Mouse (Mus musculus) MEL (cell line): ENCODE results near the gene Hdgfl2. TPM values are rescaled to one million over a fixed set of nuclear protein-coding genes. Genes with fewer than 3 reads are reported as not detected.

ENCODE experiments used
- DNase-seq: peaks from one replicate; pipeline ENCODE4 v3.0.0; 2011; ENCODE audit warnings: low read depth, low spot score
- H3K27ac ChIP-seq: 2 replicates; pipeline ENCODE4 v1.5.1; 2012; ENCODE audit warnings: low read depth, mild to moderate bottlenecking, control low read depth, low read length, moderate library complexity; ENCODE audit not compliant: control insufficient read depth
- H3K27me3 ChIP-seq, 2 experiments: fragments of 150-350 bp in 1 of 2; sonication (generic) in 1 of 2; 2 replicates each; pipeline ENCODE4 v1.6.1; 2012; ENCODE audit warnings: low read length in 2 of 2, mild to moderate bottlenecking in 2 of 2, improper control_type of control experiment in 1 of 2, moderate library complexity in 1 of 2; ENCODE audit not compliant: insufficient read depth in 2 of 2, control insufficient read depth in 1 of 2
- H3K36me3 ChIP-seq, 2 experiments: 2 replicates each; pipeline ENCODE4 v1.6.1; 2012 to 2014; ENCODE audit warnings: low read length in 2 of 2, improper control_type of control experiment in 1 of 2, inconsistent platforms in 1 of 2, mild to moderate bottlenecking in 1 of 2; ENCODE audit not compliant: insufficient read depth in 2 of 2, control insufficient read depth in 1 of 2
- H3K4me1 ChIP-seq, 2 experiments: fragments of 150-350 bp in 1 of 2; sonication (generic) in 1 of 2; 2 replicates each; pipeline ENCODE4 v1.6.1; 2012; ENCODE audit warnings: low read length in 2 of 2, improper control_type of control experiment in 1 of 2, mild to moderate bottlenecking in 1 of 2; ENCODE audit not compliant: insufficient read depth in 2 of 2, control insufficient read depth in 1 of 2
- H3K4me3 ChIP-seq, 2 experiments: fragments of 150-350 bp in 1 of 2; sonication (generic) in 1 of 2; 2 replicates each; pipeline ENCODE4 v1.5.1; 2012; ENCODE audit warnings: low read depth in 2 of 2, low read length in 2 of 2, mild to moderate bottlenecking in 2 of 2, moderate library complexity in 2 of 2, control low read depth in 1 of 2, improper control_type of control experiment in 1 of 2; ENCODE audit not compliant: control insufficient read depth in 1 of 2, insufficient read depth in 1 of 2
- H3K79me2 ChIP-seq: 2 replicates; pipeline ENCODE4 v1.6.1; 2012; ENCODE audit warnings: mild to moderate bottlenecking, low read length, moderate library complexity; ENCODE audit not compliant: control insufficient read depth, poor library complexity, insufficient read depth
- H3K9ac ChIP-seq: 2 replicates; pipeline ENCODE4 v1.6.1; 2012; ENCODE audit warnings: low read depth, mild to moderate bottlenecking, control low read depth, low read length, moderate library complexity; ENCODE audit not compliant: control insufficient read depth, poor library complexity, severe bottlenecking
- H3K9me3 ChIP-seq: fragments of 150-350 bp; sonication (generic); replicated peaks from 2 replicates; pipeline ENCODE4 v1.6.1; 2012; ENCODE audit warnings: mild to moderate bottlenecking, low read length, improper control_type of control experiment, moderate library complexity; ENCODE audit not compliant: insufficient read depth
- BHLHE40 ChIP-seq: IDR thresholded peaks from 2 replicates; pipeline ENCODE4 v1.6.1; 2012; ENCODE audit warnings: low read depth, mild to moderate bottlenecking, inconsistent platforms, low read length, improper control_type of control experiment, borderline replicate concordance
- CHD2 ChIP-seq: IDR thresholded peaks from 2 replicates; pipeline ENCODE4 v1.6.1; 2011; ENCODE audit warnings: low read length, improper control_type of control experiment
- ELF1 ChIP-seq: IDR thresholded peaks from 2 replicates; pipeline ENCODE4 v1.6.1; 2014; ENCODE audit warnings: low read depth, mild to moderate bottlenecking, inconsistent platforms, low read length, improper control_type of control experiment, moderate library complexity
- EP300 ChIP-seq, 2 experiments: IDR thresholded peaks; 2 replicates each; pipeline ENCODE4 v1.6.1; 2011; ENCODE audit warnings: improper control_type of control experiment in 2 of 2, low read length in 2 of 2, low read depth in 1 of 2, mild to moderate bottlenecking in 1 of 2
- KAT2A ChIP-seq: conservative IDR thresholded peaks from 2 replicates; pipeline ENCODE4 v1.6.1; 2012; ENCODE audit warnings: low read depth, low read length, improper control_type of control experiment, inconsistent platforms
- MAX ChIP-seq: IDR thresholded peaks from 2 replicates; pipeline ENCODE4 v1.6.1; 2011; ENCODE audit warnings: low read length, improper control_type of control experiment
- MEF2A ChIP-seq: IDR thresholded peaks from 2 replicates; pipeline ENCODE4 v1.6.1; 2014; ENCODE audit warnings: low read depth, mild to moderate bottlenecking, inconsistent platforms, low read length, improper control_type of control experiment; ENCODE audit not compliant: poor library complexity, insufficient replicate concordance, severe bottlenecking; ENCODE audit errors: extremely low read depth
- MXI1 ChIP-seq: IDR thresholded peaks from 2 replicates; pipeline ENCODE4 v1.6.1; 2011; ENCODE audit warnings: mild to moderate bottlenecking, low read depth, low read length, improper control_type of control experiment
- MYB ChIP-seq: IDR thresholded peaks from 2 replicates; pipeline ENCODE4 v1.6.1; 2011; ENCODE audit warnings: mild to moderate bottlenecking, low read depth, low read length, improper control_type of control experiment
- NELFE ChIP-seq: IDR thresholded peaks from 2 replicates; pipeline ENCODE4 v1.6.1; 2011; ENCODE audit warnings: low read depth, low read length, improper control_type of control experiment
- POLR2AphosphoS2 ChIP-seq: IDR thresholded peaks from 2 replicates; pipeline ENCODE4 v1.6.1; 2011; ENCODE audit warnings: low read length, improper control_type of control experiment
- POLR2AphosphoS5 ChIP-seq: IDR thresholded peaks from 2 replicates; pipeline ENCODE4 v1.6.1; 2012; ENCODE audit warnings: low read depth, borderline replicate concordance, mild to moderate bottlenecking, inconsistent platforms, low read length, moderate library complexity, mixed read lengths
- RAD21 ChIP-seq: IDR thresholded peaks from 2 replicates; pipeline ENCODE4 v1.6.1; 2011; ENCODE audit warnings: mild to moderate bottlenecking, low read depth, low read length, improper control_type of control experiment
- TAL1 ChIP-seq: IDR thresholded peaks from 2 replicates; pipeline ENCODE4 v1.6.1; 2012; ENCODE audit warnings: mild to moderate bottlenecking, inconsistent platforms, low read length, moderate library complexity, mixed read lengths
- TBP ChIP-seq: IDR thresholded peaks from 2 replicates; pipeline ENCODE4 v1.8.0; 2011; ENCODE audit warnings: low read depth, low read length, improper control_type of control experiment
- TCF12 ChIP-seq: IDR thresholded peaks from 2 replicates; pipeline ENCODE4 v1.6.1; 2014; ENCODE audit warnings: low read depth, mild to moderate bottlenecking, inconsistent platforms, low read length, improper control_type of control experiment, moderate library complexity
- UBTF ChIP-seq: IDR thresholded peaks from 2 replicates; pipeline ENCODE4 v1.6.1; 2012; ENCODE audit warnings: low read depth, mild to moderate bottlenecking, inconsistent platforms, low read length, improper control_type of control experiment, moderate library complexity, borderline replicate concordance; ENCODE audit not compliant: insufficient read depth
- USF1 ChIP-seq: IDR thresholded peaks from 2 replicates; pipeline ENCODE4 v1.6.1; 2014; ENCODE audit warnings: low read depth, mild to moderate bottlenecking, inconsistent platforms, low read length, improper control_type of control experiment, moderate library complexity
- USF2 ChIP-seq, 2 experiments: IDR thresholded peaks; 2 replicates each; pipeline ENCODE4 v1.6.1; 2011 to 2012; ENCODE audit warnings: improper control_type of control experiment in 2 of 2, low read length in 2 of 2, borderline replicate concordance in 1 of 2, inconsistent platforms in 1 of 2, low read depth in 1 of 2, mild to moderate bottlenecking in 1 of 2; ENCODE audit not compliant: insufficient read depth in 1 of 2
- ZKSCAN1 ChIP-seq: IDR thresholded peaks from 2 replicates; pipeline ENCODE4 v1.6.1; 2012; ENCODE audit warnings: low read depth, mild to moderate bottlenecking, inconsistent platforms, low read length, improper control_type of control experiment, moderate library complexity
- ZNF384 ChIP-seq: IDR thresholded peaks from 2 replicates; pipeline ENCODE4 v1.6.1; 2012; ENCODE audit warnings: low read depth, mild to moderate bottlenecking, inconsistent platforms, low read length, improper control_type of control experiment
- polyA plus RNA-seq, 2 experiments: library from polyadenylated mRNA; stranded (reverse) in 1 of 2; unstranded in 1 of 2; fragments of >175 nt in 1 of 2; fragments of >200 nt in 1 of 2; gene quantifications; 2 replicates each; pipeline versions ENCODE4 v1.2.1 to v1.2.4; 2012; ENCODE audit warnings: low replicate concordance in 2 of 2, low read depth in 1 of 2; ENCODE audit not compliant: insufficient read length in 2 of 2, insufficient read depth in 1 of 2, missing spikeins in 1 of 2
- total RNA-seq: library from RNA; depleted of rRNA; stranded (reverse); fragments of 300-350 nt; gene quantifications from 2 replicates; pipeline ENCODE4 v1.2.3, GENCODE M21; 2012

Hdgfl2 gene
- total and polyA plus RNA-seq, 3 experiments = 71.9 to 132 TPM; not detected in 1

DNA sequence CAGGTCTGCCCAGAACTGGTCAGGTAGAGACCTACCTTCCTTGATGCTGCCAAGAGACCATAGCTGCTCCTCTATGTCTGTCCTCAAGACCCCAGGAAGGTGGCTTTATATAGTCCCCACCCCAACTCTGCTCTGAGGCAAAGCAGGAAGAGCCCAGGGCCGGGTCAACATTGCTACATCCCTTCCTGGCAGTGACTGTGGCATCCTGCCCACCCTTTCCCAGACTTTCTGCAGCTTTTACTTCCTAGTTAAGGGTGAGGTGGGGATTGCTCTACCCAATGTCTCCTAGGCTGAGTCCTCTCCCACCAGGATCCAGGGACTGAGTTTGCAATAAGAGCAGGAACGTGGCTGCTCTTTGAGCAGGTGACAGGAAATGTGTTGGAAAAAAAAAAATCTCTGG, 42.4 kb downstream of the Hdgfl2 start, which contains the start of gene Lrg1:
TSS of gene Lrg1 (minus strand) at position 176 of the 400 bp plus-strand sequence.
- H3K9ac ChIP-seq = no peak within 1 kb of the TSS
- TF ChIP-seq ZKSCAN1 (no peak), KAT2A (no peak), ELF1 (no peak), EP300 (IDR thresholded peaks at IDR 0.05; ENCODE audit: low read depth in 1 of 2, low read length in 2 of 2) (no peak), ZNF384 (no peak), MAX (no peak), RAD21 (no peak), UBTF (no peak), CHD2 (no peak), MYB (no peak), MXI1 (no peak), BHLHE40 (no peak), MEF2A (no peak), TCF12 (no peak), NELFE (no peak), POLR2AphosphoS5 (no peak)
- H3K79me2 ChIP-seq = no peaks in the 10 kb centered on the region
- H3K9me3 ChIP-seq = no peaks in the 10 kb centered on the region
- no peak within 1 kb of the TSS for H3K27ac ChIP-seq
- H3K4me3 ChIP-seq = no peak within 1 kb of the TSS
- no peaks in the 10 kb centered on the region for H3K4me1 ChIP-seq
- no peaks in the 10 kb centered on the region for H3K27me3 ChIP-seq
- no peaks in the 10 kb centered on the region for H3K36me3 ChIP-seq
- DNase-seq = no peak

DNA sequence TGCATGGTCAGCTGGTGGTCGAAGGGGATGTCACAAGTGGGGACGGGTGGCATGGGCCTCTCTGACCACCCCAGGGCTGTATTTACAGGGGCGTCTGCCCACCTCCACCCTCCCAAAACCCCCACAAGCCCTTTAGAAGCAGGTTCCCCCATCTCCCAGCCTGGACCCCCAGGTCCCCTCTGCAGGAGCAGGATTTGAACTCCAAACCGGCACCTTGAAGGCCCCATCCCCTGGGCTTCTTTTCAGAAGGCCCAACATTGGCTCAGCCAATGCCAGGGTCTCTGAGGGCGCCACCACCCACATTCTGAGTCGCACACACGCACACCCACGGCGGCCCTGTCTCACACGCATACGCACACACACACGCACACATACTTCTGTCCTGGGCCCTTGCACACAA, 43.7 kb downstream of the Hdgfl2 start:
- Histone ChIP-seq H3K9ac (no peak overlapping the region), H3K4me1 (no peaks in the 10 kb centered on the region), H3K79me2 (no peaks in the 10 kb centered on the region), H3K36me3 (no peaks in the 10 kb centered on the region), H3K27me3 (no peaks in the 10 kb centered on the region), H3K4me3 (no peak overlapping the region), H3K9me3 (no peaks in the 10 kb centered on the region), H3K27ac (no peak overlapping the region)
- TF ChIP-seq USF1 = no peak
- no peak for TF ChIP-seq NELFE
- TF ChIP-seq USF2 (IDR thresholded peaks at IDR 0.05; ENCODE audit: borderline replicate concordance in 1 of 2, insufficient read depth in 1 of 2, low read depth in 1 of 2, low read length in 2 of 2) = no peak
- TF ChIP-seq KAT2A = no peak
- TF ChIP-seq TAL1 = no peak
- no peak for TF ChIP-seq RAD21
- TF ChIP-seq UBTF = no peak
- no peak for TF ChIP-seq ZKSCAN1
- no peak for TF ChIP-seq TBP
- TF ChIP-seq ELF1 = no peak
- no peak for TF ChIP-seq POLR2AphosphoS5
- no peak for TF ChIP-seq POLR2AphosphoS2
- DNase-seq = no peak
